Mouse (Mus musculus) CH12.LX (cell line): Measurements from ENCODE around the gene Mllt11.

Experiments
- CTCF ChIP-seq, 2 experiments: IDR thresholded peaks in 1 of 2; conservative IDR thresholded peaks in 1 of 2; 2 replicates each; pipeline ENCODE4 v1.5.1; 2011 to 2012; ENCODE audit warnings: low read depth in 2 of 2, low read length in 2 of 2, improper control_type of control experiment in 1 of 2, inconsistent platforms in 1 of 2, mild to moderate bottlenecking in 1 of 2, moderate library complexity in 1 of 2
- MAX ChIP-seq: IDR thresholded peaks from 2 replicates; pipeline ENCODE4 v1.6.1; 2011; ENCODE audit warnings: low read length, improper control_type of control experiment
- MEF2A ChIP-seq: IDR thresholded peaks from 2 replicates; pipeline ENCODE4 v1.6.1; 2014; ENCODE audit warnings: low read depth, mild to moderate bottlenecking, inconsistent platforms, low read length, improper control_type of control experiment, borderline replicate concordance
- MYC ChIP-seq: IDR thresholded peaks from 2 replicates; pipeline ENCODE4 v1.6.1; 2011; ENCODE audit warnings: low read depth, mild to moderate bottlenecking, improper control_type of control experiment, low read length
- POLR2A ChIP-seq: IDR thresholded peaks from 2 replicates; pipeline ENCODE4 v1.6.1; 2011; ENCODE audit warnings: low read depth, mild to moderate bottlenecking, improper control_type of control experiment, low read length
- SIN3A ChIP-seq: IDR thresholded peaks from 2 replicates; pipeline ENCODE4 v1.6.1; 2012; ENCODE audit warnings: low read length, improper control_type of control experiment, inconsistent platforms
- ZC3H11A ChIP-seq: IDR thresholded peaks from 2 replicates; pipeline ENCODE4 v1.6.1; 2012; ENCODE audit warnings: low read depth, mild to moderate bottlenecking, inconsistent platforms, low read length, improper control_type of control experiment
- ZKSCAN1 ChIP-seq: IDR thresholded peaks from 2 replicates; pipeline ENCODE4 v1.6.1; 2012; ENCODE audit warnings: low read depth, inconsistent platforms, low read length, improper control_type of control experiment, borderline replicate concordance

DNA sequence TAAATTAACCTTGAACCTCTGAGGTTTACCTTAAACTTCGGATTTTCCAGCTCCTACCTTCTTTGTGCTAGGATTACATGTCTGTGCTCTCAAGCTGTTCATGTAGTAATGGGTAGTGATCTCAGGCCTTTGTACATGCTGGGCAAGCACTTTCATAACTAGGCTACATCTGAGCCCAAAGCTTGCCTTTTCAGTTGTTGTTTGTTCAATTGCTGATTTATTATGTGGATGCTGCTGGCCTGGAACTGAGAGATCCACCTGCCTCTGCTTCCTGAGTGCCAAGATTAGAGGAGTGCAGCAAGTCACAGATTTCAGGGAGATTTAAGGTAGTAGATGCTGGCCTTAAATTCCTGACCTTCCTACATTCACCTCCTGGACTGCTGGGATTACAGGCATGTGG is 32.9 kb downstream of the Mllt11 start:
- no peak for TF ChIP-seq MYC
- TF ChIP-seq CTCF (conservative IDR thresholded peaks at IDR 0.05 in 1 of 2, IDR thresholded peaks at IDR 0.05 in 1 of 2; ENCODE audit: low read depth in 2 of 2, low read length in 2 of 2): no peak
- TF ChIP-seq ZKSCAN1: no peak
- TF ChIP-seq SIN3A: no peak
- no peak for TF ChIP-seq POLR2A
- TF ChIP-seq MEF2A: no peak
- no peak for TF ChIP-seq MAX
- TF ChIP-seq ZC3H11A: no peak
